Mouse (Mus musculus): ENCODE data around the gene Dact3. TPM values are rescaled to one million over a fixed set of nuclear protein-coding genes. Genes with fewer than 3 reads are reported as not detected.
A peak's percentile ranks its signal among the peaks of the same experiment; 100 is the strongest.

Dact3 gene
- total RNA-seq, 2 experiments from 2014 or later, result 15.2 to 17.4 TPM

DNA sequence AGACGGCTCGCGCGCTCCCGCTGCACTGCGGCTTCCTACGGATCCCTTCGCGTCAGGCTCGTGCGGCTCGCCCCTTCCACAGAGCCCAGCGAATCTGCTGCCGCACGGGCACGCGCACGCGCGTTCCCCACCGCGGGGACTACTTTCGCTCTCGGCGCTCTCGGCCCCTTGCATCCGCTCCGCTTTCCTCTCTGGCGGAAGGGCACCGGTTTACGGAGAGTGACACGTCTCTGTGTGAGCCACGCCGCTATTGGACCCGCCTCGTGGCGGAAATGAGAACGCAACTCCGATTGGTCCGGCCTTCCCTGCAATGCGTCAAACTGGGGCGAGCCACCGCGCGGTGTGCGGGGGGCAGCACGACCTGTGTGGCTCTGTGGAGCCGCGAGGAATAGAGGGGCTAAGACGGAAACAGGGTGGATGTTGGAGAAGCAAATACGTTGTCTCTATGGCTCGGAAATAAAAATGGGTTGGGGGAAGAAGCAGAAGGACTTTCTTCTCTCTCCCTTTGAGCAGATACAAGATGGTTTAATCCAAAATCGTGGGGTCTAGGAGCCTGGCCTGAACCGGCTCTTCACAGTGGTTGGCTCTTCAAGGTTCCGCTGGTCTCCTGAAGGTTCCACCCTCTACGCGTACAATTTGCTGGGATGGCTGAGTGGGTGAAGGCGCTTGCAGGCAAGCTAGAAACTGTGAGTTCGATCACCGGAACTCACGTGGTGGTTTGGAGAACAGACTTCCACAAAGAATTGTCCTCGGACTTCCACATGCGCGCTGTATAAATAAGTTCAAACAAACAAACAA is 49.1 kb downstream of the Dact3 start, which contains the start of gene Calm3:
Gene Calm3 (minus strand): TSS at position 78 of the 798 bp plus-strand sequence.
- intact Hi-C loops (cut with DNase I), result loop anchor here (2.0 to 5.0 kb wide), 2 partner anchors 137 to 182 kb away; no protein-coding TSS in a partner anchor
- peak; percentile 100 for DNase-seq (ENCODE audit: low spot score)

DNA sequence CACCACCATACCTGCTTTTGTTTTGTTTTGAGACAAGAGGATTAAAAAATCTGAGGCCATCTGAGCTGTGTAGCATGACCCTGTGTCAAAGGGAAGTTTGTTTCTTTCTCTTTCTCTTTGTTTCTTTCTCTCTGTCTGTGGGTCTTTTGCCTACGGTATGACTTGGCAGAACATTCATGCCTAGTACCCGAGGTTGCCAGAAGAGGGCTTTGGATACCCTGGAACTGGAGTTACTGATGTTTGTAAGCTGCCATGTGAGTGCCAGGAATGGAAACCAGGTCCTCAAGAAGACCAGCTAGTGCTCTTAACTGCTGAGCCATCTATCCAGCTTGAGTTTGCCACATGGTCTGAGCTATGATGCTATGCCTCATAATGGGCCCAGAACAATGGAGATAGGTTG is 53.2 kb downstream of the Dact3 start:
- intact Hi-C loops (cut with DNase I), result no loop called here

DNA sequence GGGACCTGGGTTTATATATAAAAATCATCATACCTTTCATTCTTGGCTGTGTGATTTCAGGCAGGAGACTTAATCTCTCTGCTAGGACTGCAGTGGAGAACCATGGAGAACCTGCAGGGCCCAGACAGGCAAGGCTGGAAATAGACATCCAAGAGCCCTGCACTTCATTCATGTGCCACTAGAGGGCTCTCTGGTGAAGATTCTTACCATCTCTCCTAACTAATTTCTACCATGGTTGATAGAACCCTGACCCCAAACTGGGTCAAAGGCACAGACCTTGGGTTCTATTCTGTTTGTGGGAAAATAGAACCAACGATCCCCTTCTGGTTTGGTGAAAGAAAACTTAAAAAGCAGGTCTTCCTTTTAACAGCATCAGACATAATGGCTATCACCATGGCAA is 55.7 kb downstream of the Dact3 start:
- intact Hi-C loops (cut with DNase I), result no loop called here

More for the DNA sequence above, 53.2 kb downstream of the Dact3 start:
- no peak for DNase-seq (ENCODE audit: low spot score)

DNA sequence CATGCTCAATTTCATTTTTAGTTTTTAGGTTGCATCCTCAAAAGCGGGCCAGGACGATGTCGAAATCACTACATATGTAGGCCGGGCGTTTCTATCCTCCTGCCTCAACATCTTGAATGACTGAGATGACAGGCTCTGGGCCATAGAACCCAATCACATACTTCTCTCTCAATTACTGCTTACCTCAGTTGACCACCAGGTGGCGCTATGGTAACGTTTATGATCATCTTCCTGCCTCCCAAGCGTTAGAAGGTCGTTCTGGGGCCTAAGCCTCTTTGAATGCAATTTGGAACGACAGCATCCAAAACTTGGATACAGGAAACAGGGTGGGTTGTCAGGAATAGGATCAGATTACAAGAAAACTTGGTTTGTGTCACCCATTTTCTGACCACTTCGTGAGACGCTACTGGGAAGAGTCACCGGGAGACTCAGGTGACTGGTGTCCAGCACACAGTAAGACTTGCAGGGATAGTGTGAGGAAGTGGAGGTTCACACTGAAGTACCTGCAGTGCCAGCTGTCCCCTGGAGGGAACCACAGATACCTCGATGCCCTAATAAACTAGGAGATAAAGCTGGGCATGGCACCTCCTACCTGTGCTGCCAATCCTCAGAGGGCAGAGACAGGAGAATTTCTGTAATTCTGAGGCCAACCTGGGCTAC is 57.0 kb downstream of the Dact3 start:
- no peak for DNase-seq (ENCODE audit: low spot score)
- intact Hi-C loops (cut with DNase I), result loop anchor here (1.0 to 2.0 kb wide), 3 partner anchors 18 to 135 kb away; no protein-coding TSS in a partner anchor

More for the DNA sequence above, 55.7 kb downstream of the Dact3 start:
- DNase-seq (ENCODE audit: low spot score), result no peak

DNA sequence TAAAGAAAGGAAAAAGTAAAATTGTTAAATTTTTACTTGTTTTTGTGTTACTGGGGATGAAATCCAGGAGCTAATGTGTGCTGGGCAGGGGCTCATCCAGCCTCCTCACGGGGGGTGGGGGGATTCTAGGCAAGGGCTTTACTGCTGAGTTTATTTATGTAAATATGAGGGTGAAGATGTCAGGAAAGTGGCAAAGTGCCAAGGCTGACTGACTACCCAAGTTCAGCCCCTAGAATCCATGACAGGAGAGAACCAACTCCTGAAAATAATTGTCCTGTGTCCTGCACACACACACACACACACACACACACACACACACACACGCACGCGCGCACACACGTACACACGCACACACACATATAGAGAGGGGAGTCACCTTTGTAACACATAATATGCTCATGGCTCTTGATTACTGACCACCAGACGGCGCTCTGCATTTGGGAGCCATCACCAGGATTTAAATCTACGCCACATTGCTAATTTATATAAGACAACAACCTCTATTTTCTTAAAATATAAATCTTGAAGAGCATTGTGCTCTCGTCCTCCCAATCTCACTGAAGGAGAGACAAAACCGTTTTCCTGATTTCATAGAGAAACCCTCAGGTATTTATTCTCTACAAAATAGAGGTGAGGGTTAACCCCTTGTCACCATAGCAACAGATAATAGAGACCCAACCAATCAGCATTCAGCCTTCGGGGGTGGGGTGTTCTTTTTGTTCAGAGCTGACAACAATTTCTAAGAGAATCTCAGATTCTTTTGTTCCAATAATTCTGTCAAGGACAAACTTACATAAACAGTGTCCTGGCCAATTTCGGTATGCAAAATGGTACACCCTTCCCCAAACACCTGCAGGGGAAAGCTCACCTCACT is 57.8 kb downstream of the Dact3 start:
- DNase-seq (ENCODE audit: low spot score), result no peak
- intact Hi-C loops (cut with DNase I), result loop anchor here (1.0 to 2.0 kb wide), 3 partner anchors 17 to 134 kb away; no protein-coding TSS in a partner anchor

Other genes with a start within 250 kb of the Dact3 start
- not detected for gene Ceacam15, start 199.6 kb upstream of the Dact3 start, total RNA-seq (2021)
- gene Ceacam9, start 153.4 kb upstream of the Dact3 start, total RNA-seq (2021), result not detected
- 10 to 100 TPM; 80.9 to 87.9 TPM for gene Ap2s1, start 136.9 kb upstream of the Dact3 start, total RNA-seq (2021)
- 10 to 100 TPM; 18.5 to 22.8 TPM for gene Slc1a5, start 94.0 kb upstream of the Dact3 start, total RNA-seq (2021)
- 10 to 100 TPM; 54.8 to 65.5 TPM for gene Strn4, start 59.4 kb upstream of the Dact3 start, total RNA-seq (2021)
- gene Fkrp, start 58.6 kb upstream of the Dact3 start, total RNA-seq (2021), result 10 to 100 TPM; 46.2 to 48.0 TPM
- gene Prkd2, start 32.4 kb upstream of the Dact3 start, total RNA-seq (2021), result 10 to 100 TPM; 18.0 to 22.9 TPM
- under 1 TPM; 0.45 to 0.86 TPM for gene Gng8, start 16.5 kb downstream of the Dact3 start, total RNA-seq (2021)
- 1 to 10 TPM; 2.1 to 3.1 TPM for gene Ptgir, start 31.2 kb downstream of the Dact3 start, total RNA-seq (2021)
- 100 to 1,000 TPM; 196 to 203 TPM for gene Calm3, start 48.8 kb downstream of the Dact3 start, total RNA-seq (2021)
- 1 to 10 TPM; 3.7 to 4.1 TPM for gene Pnmal2, start 69.4 kb downstream of the Dact3 start, total RNA-seq (2021)
- not detected for gene Pnmal1, start 84.4 kb downstream of the Dact3 start, total RNA-seq (2021)
- not detected for gene Gm42372, start 107.8 kb downstream of the Dact3 start, total RNA-seq (2021)
- gene Ccdc8, start 117.4 kb downstream of the Dact3 start, total RNA-seq (2021), result 1 to 10 TPM; 5.2 to 6.5 TPM
- gene Ppp5c, start 152.6 kb downstream of the Dact3 start, total RNA-seq (2021), result 100 to 1,000 TPM in 1 of 2 experiments, 10 to 100 TPM in 1; 97.5 to 102 TPM
- 1 to 10 TPM; 1.8 to 1.9 TPM for gene Hif3a, start 187.1 kb downstream of the Dact3 start, total RNA-seq (2021)
- under 1 TPM; 0.14 to 0.16 TPM for gene Psg16, start 198.7 kb downstream of the Dact3 start, total RNA-seq (2021)